Mouse (Mus musculus): ENCODE measurements at regions not wholly inside any gene's neighbourhood (a gene's known extent, or its start where the extent isn't known, plus 50 kb on each side); places are given as distances from the start of the nearest gene placed in this dataset.
A peak's percentile ranks its signal among the peaks of the same experiment; 100 is the strongest.

DNA sequence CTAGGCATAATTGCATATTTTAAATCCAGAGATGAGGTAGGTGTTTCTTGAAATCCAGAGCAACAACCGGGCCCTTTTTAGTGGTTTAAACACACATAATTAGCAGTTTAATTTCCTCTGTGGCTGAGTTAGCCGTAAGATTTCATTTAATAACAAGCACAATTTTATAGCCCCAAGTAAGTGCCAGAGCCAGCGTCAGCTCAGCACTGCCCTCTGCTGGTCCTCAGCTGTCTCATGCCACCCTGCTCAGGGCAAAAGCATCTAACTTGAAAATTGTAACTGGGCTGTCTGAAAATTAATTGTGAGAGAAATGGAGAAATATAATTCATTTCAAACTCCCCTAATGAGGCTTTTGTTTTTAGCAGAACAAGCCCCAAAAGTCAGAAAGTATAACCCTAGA, 437.7 kb upstream of the Tle4 start:
- TF ChIP-seq CTCF (IDR thresholded peaks at IDR 0.05; ENCODE audit: low read depth, low read length) (peak; percentile 95), POLR2A (IDR thresholded peaks at IDR 0.05; ENCODE audit: borderline replicate concordance, low read depth, low read length) (no peak)
